Mouse (Mus musculus): Measurements from ENCODE around the gene Btg2. TPM values are rescaled to one million over a fixed set of nuclear protein-coding genes. Genes with fewer than 3 reads are reported as not detected.

Gene Btg2
- polyA plus RNA-seq, 1 experiment: 53.4 TPM

DNA sequence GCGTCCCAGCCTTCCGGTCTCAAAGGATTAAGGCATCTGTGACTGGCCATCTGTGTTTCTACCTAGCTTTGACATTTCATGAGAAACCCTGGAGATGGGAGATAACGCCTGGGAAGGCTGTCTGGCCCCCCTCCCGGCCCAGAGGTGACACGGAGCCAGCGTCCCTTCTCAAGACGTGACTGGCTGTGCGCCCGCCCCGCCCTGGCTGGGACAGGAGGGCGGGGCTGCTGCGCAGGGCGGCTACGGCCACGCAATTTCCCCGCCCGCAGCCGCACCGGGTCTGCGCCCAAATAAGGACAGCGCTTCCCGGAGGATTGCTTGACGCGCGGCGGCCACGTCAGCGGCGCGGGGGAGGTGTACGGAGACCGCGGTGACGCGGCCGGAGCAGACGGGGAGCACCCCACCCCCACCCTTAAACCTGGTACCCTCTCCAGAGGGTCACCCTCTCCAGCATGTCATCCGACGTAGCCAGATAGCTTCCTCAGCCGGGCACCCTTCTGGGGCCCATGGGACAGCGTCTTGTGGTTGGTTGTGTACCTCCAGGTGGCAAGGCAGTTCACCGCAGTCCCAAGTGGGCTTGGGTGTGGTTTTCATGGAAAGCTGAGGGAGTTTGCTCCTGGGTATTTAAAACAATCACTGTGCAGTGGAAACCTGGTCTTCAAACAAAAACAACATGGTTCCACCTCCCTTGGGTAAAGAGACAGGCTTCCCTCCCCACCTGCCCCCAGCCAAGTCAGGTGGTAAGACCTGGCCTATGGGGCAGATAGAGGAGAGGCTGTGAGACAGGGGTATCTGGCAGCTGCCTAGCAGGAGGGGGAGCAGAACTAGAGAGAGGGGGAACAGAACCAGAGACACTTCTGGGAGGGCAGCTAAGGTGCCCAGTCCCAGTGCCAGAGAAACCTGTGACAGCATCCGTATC, 14.2 kb upstream of the Btg2 start:
- H3K4me3 ChIP-seq (ENCODE audit: insufficient read depth, low read depth, low read length): peak overlapping the region; percentile 66
- peak overlapping the region; percentile 100 for H3K27ac ChIP-seq (replicated peaks; ENCODE audit: low read depth, low read length)
- peaks cover 53% of the 10 kb centered on the region for H3K4me1 ChIP-seq (ENCODE audit: control insufficient read depth, insufficient read depth, insufficient read length, low read length)

- peaks cover 45% of the 10 kb centered on the region for H3K4me1 ChIP-seq (ENCODE audit: control insufficient read depth, insufficient read depth, insufficient read length, low read length)
- H3K4me3 ChIP-seq (ENCODE audit: insufficient read depth, low read depth, low read length): peak overlapping the region; percentile 1
- H3K27ac ChIP-seq (replicated peaks; ENCODE audit: low read depth, low read length): peak overlapping the region; percentile 91
Measured at GRCm38 (mm10) chr1:134092368-134092767, 13.4 kb upstream of the Btg2 start.

- peaks cover 42% of the 10 kb centered on the region for H3K4me1 ChIP-seq (ENCODE audit: control insufficient read depth, insufficient read depth, insufficient read length, low read length)
- peak overlapping the region; percentile 91 for H3K27ac ChIP-seq (replicated peaks; ENCODE audit: low read depth, low read length)
- H3K4me3 ChIP-seq (ENCODE audit: insufficient read depth, low read depth, low read length): no peak overlapping the region
Measured at GRCm38 (mm10) chr1:134091851-134092250, 12.9 kb upstream of the Btg2 start.

DNA sequence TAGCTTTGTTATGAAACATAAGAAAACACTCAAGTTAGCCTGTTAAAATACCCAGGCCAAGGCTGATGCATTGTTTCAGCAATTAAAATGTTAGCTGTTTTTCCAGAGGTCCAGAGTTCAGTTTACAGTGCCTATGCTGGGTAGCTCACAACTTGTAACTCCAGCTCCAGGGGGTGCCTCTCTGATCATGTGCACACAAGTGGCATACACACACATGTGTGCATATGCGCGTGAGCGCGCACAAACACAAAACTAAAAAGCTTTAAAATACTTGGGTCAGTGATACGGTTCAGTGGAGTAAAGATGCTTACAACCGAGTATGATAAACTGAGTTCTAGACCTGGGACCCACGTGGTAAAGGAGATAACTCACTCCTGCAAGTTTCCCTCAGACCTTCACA, 10.2 kb upstream of the Btg2 start:
- H3K4me3 ChIP-seq (ENCODE audit: insufficient read depth, low read depth, low read length): no peak overlapping the region
- H3K4me1 ChIP-seq (ENCODE audit: control insufficient read depth, insufficient read depth, insufficient read length, low read length): peaks cover 35% of the 10 kb centered on the region
- H3K27ac ChIP-seq (replicated peaks; ENCODE audit: low read depth, low read length): no peak overlapping the region

GRCm38 (mm10) chr1:134086811-134087398, 8.0 kb upstream of the Btg2 start:
- H3K4me1 ChIP-seq (ENCODE audit: control insufficient read depth, insufficient read depth, insufficient read length, low read length): peaks cover 29% of the 10 kb centered on the region
- H3K27ac ChIP-seq (replicated peaks; ENCODE audit: low read depth, low read length): peak overlapping the region; percentile 65
- peak overlapping the region; percentile 30 for H3K4me3 ChIP-seq (ENCODE audit: insufficient read depth, low read depth, low read length)

GRCm38 (mm10) chr1:134086017-134086416, 7.1 kb upstream of the Btg2 start:
- H3K4me3 ChIP-seq (ENCODE audit: insufficient read depth, low read depth, low read length): no peak overlapping the region
- H3K4me1 ChIP-seq (ENCODE audit: control insufficient read depth, insufficient read depth, insufficient read length, low read length): peaks cover 24% of the 10 kb centered on the region
- no peak overlapping the region for H3K27ac ChIP-seq (replicated peaks; ENCODE audit: low read depth, low read length)

GRCm38 (mm10) chr1:134084128-134084527, 5.2 kb upstream of the Btg2 start:
- Histone ChIP-seq H3K27ac (replicated peaks; ENCODE audit: low read depth, low read length) (no peak overlapping the region), H3K4me1 (ENCODE audit: control insufficient read depth, insufficient read depth, insufficient read length, low read length) (peaks cover 35% of the 10 kb centered on the region), H3K4me3 (ENCODE audit: insufficient read depth, low read depth, low read length) (no peak overlapping the region)

DNA sequence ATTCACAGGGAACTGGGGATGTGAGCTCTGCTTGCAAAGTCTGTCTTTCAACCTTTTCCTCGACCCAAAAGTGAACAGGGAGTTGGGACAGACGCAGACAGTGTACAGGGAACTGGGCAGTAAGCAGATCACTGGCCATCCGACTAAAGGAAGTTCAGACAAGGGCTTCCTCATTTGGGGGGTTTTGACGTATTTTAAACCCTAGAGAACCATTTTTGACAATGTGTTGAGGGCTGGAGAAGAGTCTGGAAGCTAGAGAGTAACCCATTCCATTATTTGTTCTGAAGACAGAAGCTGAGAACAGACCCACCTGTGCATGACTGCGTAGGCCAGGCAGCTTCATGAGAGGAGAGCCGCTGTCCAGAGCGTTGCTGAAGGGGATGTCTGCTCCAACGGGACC, 4.8 kb upstream of the Btg2 start:
- Histone ChIP-seq H3K4me3 (ENCODE audit: insufficient read depth, low read depth, low read length) (no peak overlapping the region), H3K4me1 (ENCODE audit: control insufficient read depth, insufficient read depth, insufficient read length, low read length) (peaks cover 35% of the 10 kb centered on the region), H3K27ac (replicated peaks; ENCODE audit: low read depth, low read length) (peak overlapping the region; percentile 32; the same call in 1 of the 2 replicates)

DNA sequence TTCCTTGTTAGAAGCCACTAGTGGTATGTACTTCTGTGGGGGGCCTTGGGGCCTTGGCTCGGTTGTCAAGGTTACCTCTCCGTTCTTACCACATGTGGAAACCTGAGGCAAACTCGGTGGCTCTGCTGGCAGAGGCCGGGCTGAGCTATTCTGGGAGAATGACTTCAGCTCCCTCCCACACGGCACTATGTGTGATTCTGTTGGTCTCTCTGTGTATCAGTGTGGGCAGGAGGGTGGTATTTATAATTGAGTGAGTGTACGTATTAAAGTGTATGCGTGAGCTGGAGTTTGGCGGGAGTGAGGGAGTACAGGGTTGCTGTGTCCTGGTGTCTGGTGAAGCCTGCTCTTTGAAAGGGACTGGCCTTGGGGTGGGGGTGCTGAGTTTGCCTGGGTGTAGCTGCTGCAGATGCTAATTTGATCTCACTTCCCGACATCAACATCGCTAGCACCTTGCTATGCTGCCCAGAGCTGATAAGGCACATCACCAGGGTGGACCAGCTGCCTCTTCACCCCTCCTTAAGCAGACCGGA, 4.1 kb upstream of the Btg2 start:
- Histone ChIP-seq H3K4me1 (ENCODE audit: control insufficient read depth, insufficient read depth, insufficient read length, low read length) (peaks cover 35% of the 10 kb centered on the region), H3K4me3 (ENCODE audit: insufficient read depth, low read depth, low read length) (no peak overlapping the region), H3K27ac (replicated peaks; ENCODE audit: low read depth, low read length) (peak overlapping the region; percentile 32; the same call in 1 of the 2 replicates)

GRCm38 (mm10) chr1:134080881-134081450, 2.0 kb upstream of the Btg2 start:
- H3K4me1 ChIP-seq (ENCODE audit: control insufficient read depth, insufficient read depth, insufficient read length, low read length): peaks cover 26% of the 10 kb centered on the region; the same call in 1 of the 2 replicates
- H3K27ac ChIP-seq (replicated peaks; ENCODE audit: low read depth, low read length): peak overlapping the region; percentile 88
- no peak overlapping the region for H3K4me3 ChIP-seq (ENCODE audit: insufficient read depth, low read depth, low read length)

- Histone ChIP-seq H3K4me1 (ENCODE audit: control insufficient read depth, insufficient read depth, insufficient read length, low read length) (peaks cover 24% of the 10 kb centered on the region; the same call in 1 of the 2 replicates), H3K27ac (replicated peaks; ENCODE audit: low read depth, low read length) (peak overlapping the region; percentile 88), H3K4me3 (ENCODE audit: insufficient read depth, low read depth, low read length) (no peak overlapping the region)
Measured at GRCm38 (mm10) chr1:134080406-134080805, 1.5 kb upstream of the Btg2 start.

GRCm38 (mm10) chr1:134079477-134080163, 700 bp upstream of the Btg2 start:
- peaks cover 25% of the 10 kb centered on the region for H3K4me1 ChIP-seq (ENCODE audit: control insufficient read depth, insufficient read depth, insufficient read length, low read length)
- peak overlapping the region; percentile 60 for H3K4me3 ChIP-seq (ENCODE audit: insufficient read depth, low read depth, low read length)
- H3K27ac ChIP-seq (replicated peaks; ENCODE audit: low read depth, low read length): peak overlapping the region; percentile 99

DNA sequence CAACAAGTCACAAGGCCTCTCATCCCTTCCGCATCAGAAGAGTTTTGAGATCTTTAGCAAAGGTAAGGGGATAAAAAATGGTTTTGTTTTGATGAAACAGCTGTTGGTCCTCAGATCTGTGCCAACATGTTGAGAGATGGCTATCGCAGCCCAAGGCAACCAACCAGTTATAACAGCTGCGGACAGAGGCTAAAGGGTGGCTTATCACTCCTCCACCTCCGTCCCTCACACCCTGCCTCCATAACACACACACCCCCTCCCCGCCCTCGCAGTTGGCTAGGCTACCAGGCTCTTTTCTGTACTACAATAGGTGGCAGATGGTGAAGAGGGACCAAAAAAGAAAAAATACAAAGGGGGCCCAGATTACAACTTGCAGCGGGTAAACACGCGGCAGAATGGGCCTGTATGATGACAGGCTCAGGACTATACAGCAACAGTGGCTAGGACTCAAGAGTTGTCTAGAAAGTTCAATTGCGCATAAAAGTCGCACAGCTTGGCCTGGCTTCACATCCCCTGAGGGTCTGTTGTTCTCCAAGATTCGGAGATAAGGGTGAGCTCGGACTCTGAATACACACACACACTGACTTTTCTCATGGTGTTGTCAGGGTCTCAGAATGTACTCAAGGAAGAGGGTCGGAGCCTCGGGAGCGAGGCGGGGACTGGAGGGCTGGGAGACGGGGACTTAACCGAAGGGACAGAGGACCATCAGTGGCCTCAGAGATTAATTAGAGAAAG, 692 bp downstream of the Btg2 start:
- peaks cover 32% of the 10 kb centered on the region for H3K4me1 ChIP-seq (ENCODE audit: control insufficient read depth, insufficient read depth, insufficient read length, low read length)
- peak overlapping the region; percentile 95 for H3K27ac ChIP-seq (replicated peaks; ENCODE audit: low read depth, low read length)
- H3K4me3 ChIP-seq (ENCODE audit: insufficient read depth, low read depth, low read length): peak overlapping the region; percentile 95

DNA sequence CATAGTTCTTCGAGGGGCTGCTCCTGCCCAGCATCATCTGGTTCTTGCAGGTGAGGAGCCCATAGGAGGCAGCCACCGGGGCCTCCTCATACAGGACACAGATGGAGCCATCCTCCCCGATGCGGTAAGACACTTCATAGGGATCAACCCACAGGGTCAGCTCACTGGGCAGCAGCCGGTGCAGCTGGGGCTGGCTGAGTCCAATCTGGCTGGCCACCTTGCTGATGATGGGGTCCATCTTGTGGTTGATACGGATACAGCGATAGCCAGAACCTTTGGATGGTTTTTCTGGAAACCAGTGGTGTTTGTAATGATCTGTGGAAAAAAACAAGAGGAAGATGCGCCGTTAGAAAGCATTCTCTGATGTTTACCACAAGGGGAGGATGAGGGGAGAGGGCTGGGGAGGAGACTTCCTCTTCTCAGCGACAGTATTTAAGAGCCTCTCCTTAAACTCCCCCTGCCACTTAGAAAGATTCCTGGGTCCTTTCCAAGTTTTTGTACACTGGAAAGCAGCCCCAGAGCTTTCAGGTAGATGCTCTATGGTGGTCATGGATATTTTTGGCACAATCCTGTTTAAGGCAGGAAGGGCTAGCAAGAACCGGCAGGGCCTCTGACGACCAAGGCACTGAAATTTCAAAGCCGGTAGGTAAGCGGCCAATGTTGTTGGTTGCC, 1.4 kb downstream of the Btg2 start:
- Histone ChIP-seq H3K4me1 (ENCODE audit: control insufficient read depth, insufficient read depth, insufficient read length, low read length) (peaks cover 29% of the 10 kb centered on the region), H3K4me3 (ENCODE audit: insufficient read depth, low read depth, low read length) (peak overlapping the region; percentile 95), H3K27ac (replicated peaks; ENCODE audit: low read depth, low read length) (peak overlapping the region; percentile 95)

Data from brown adipose tissue, adult 24 weeks (tissue).